Mouse (Mus musculus): ENCODE data around the gene Nudt9.
A peak's percentile ranks its signal among the peaks of the same experiment; 100 is the strongest.

The Nudt9 gene

DNA sequence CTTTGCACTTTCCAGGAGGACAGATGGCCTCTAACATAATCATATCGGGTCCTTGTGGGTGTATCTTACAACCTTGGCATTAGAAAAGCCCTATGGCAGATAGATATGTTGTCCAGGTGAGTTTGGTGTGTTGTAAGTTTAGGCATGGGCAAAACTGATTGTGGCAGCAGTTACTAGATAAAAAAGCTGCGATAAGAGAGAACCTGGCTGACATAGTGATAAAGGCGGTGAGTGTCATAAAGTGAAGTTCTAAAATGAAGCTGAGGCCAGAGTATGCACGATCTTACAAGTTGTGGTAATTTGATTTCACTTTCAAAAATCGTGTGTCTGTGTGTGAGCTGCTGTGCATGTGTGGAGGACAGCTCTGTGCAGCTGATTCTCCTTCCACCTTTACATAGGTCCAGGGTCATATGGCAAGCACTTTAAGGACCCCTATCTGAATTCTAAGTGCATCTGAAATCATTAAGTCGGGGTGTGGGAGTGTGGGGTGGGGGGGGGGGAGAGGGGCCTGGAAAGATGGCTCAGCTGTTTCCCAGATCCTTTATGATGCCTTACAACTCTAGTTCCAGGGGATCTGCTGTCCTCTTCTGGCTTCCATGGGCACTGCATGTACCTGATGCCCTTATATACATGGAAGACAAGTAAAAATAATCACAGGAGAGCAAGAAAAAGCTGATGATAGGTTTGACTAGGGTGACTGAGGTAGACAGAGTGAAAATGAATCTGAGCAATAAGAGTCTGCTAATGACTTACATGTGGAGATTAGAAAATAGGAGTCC, 6.8 kb upstream of the Nudt9 start:
- peak; percentile 78 for DNase-seq

- peak; percentile 87 for DNase-seq
These were observed 3.2 kb upstream of the Nudt9 start for GRCm38 (mm10) chr5:104042906-104043305.

GRCm38 (mm10) chr5:104043704-104044103, 2.4 kb upstream of the Nudt9 start:
- peak; percentile 71 for DNase-seq

DNA sequence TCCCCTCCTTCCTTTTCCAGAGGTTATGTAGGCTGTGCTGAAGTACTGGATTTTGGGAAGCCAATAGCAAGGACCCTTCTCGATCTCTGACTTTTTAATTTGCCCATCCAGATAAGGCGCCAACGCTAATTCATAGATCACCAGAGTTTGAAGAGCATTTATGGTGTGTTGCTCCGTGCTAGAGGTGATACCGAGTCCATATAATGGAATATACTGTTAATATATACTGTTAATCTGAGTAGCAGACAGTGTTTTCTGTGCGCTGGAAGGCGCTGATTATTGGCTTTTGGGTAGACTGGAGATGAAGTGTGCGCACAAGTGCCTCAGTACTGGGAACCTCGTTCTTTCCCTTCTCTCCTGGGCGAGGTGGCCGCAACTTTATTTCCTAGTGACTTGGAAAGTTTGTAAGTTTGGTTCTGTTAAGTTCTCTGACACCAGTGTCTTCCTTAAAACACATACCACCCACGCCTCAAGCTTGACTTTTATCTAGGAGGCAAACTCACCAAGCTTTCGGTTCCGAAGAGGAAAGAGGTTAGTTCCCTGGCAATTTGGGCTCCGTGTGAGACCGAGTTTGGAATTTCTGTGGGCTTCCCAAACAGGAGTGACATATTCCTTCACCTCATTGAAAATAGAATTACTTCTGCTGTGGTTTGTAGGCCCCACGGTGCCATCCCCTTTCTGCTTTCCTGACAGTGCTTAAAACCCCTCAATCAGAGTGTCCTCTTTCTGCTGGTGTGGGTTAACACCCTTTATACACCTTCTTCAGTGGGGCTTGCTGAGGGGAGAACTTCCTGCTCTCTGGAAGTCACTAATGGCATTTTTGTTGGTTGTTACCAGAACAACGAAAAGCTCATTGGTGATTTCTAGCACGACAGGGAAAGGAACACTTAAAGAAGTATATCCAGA, 1.3 kb downstream of the Nudt9 start:
- DNase-seq, result no peak

DNA sequence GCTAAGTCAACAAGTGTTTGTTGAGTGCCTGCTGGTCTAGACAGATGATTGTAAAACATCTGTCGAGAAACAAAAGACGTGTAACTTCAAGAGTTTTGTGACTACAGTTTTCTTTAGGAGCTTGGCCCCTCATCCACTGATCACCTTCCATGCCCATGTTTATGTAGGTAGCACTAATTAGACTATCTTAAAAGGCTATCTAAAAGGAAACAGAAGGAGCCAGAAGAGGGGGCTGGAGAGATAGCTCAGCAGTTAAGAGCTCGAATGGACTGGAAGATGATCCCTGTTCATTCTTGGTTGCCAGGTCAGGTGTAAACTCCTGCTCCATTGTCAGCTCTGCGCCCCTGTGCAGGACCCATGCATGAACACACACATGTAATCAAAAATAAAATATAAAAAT, 2.0 kb downstream of the Nudt9 start:
- DNase-seq, result peak; percentile 87

DNA sequence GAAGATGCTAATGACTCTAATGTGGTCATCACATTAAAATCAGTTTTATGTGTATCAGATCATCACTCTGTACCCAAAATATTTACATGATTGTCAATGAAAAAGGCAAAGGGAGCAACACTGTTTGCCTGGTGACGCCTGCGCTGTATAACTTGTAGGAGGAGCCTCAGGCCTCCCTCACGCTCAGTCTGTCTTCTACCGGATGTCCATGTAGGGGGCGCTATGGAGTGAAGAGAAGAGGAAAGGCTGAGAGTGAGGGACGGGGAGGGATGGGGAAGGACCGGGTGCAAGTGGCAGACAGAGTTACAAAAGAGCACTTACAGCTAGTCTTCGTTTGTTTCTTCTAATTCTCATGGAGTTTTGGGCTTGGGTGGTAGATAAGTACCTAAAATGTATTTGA, 6.8 kb downstream of the Nudt9 start:
- peak; percentile 76 for DNase-seq

DNA sequence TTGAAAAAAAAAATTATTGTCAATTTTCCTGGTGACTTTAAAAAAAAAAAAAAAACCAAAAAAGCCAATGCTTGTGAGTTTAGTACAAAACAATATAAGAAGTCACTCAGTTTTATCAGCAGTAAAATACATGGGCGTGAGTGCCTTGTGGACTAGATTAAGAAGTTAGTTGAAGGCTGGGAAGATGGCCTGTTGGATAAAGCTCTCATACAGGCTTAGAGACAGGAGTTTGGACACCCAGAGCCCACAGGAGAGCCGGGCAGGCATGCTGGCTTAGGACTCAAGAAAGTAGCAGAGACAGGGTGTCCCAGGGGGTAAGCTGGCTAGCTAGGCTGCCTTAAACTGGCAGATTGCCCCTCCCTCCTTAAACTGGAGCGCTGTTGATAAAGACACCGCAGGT, 8.8 kb downstream of the Nudt9 start:
- peak; percentile 76 for DNase-seq

GRCm38 (mm10) chr5:104055816-104056215, 9.7 kb downstream of the Nudt9 start:
- DNase-seq, result peak; percentile 46

GRCm38 (mm10) chr5:104056295-104056694, 10.2 kb downstream of the Nudt9 start:
- DNase-seq, result peak; percentile 71

GRCm38 (mm10) chr5:104058021-104058420, 11.9 kb downstream of the Nudt9 start:
- DNase-seq, result peak; percentile 90

DNA sequence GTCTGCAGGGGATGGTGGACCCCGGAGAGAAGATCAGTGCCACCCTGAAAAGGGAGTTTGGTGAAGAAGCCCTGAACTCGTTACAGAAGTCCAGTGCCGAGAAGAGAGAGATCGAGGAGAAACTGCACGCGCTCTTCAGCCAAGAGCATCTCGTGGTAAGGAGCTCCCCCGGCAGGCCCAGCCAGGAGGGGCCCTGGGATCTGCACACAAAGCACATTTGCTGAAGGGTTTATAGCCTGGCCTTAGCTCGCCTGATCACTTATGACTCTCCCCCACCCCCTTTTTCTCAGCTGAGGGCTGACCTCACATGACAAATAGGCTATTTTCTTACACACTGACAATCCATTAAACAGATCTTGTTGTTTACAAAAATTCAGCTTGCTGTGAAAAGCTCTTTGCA, 13.5 kb downstream of the Nudt9 start:
- peak; percentile 83 for DNase-seq

DNA sequence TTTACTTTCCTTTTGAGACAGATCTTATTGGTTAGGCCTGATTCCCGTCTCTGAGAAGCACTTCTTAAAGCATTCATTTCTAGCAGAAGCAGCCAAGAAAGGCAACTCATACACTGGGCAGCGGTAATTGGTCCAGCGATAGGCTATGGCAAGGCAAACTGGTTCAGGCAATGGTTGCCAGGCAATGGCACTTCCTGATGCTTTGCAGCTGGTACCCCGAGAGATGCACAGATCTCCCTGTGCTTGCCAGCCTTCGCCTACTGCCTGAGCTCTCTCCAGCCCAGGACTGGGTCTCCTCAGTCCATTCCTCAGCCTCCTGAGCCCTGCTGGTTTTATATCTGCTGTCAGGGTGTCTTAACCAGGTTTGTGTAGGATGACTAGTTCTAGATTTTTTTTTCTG, 14.3 kb downstream of the Nudt9 start:
- peak; percentile 77 for DNase-seq

- DNase-seq, result peak; percentile 94
These were observed 16.0 kb downstream of the Nudt9 start for GRCm38 (mm10) chr5:104061936-104062772.

GRCm38 (mm10) chr5:104062773-104063551, 16.9 kb downstream of the Nudt9 start:
- DNase-seq, result peak; percentile 64

DNA sequence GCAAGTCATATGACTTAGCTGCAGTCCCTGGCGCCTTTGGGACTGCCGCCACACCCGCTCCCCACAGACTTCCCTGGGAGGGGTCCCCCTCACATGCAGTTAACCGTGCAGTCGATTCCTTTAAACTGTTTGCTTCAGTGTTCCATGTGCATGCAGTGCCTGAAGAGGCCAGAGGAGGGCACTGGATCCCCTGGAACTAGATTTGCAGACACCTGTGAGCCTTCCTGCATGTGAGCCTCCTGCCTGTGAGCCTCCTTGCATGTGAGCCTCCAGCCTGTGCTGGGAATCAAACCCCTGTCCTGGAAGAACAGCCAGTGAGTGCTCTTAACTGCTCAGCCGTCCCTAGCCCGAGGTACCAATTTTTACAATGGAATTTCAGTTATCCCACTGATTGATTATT, 22.6 kb downstream of the Nudt9 start:
- peak; percentile 85 for DNase-seq

DNA sequence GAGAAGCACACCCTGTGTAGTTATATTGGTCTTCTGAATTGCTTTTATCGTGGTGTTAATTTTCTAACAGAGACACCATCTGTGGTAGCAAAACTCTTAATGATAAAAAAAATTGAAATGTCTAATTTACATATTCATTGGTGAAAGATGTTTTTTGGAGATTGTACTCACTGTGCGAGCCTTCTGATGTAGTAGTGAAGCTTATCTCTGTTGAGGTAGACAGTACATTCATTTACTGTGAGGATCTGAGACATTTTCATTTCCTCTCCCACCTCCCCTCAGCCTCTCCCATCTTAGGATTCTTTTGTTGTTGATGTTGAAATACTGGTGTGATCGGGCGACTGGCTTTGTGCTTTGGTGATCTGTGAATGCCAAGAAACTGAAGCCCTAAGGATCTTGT, 24.9 kb downstream of the Nudt9 start:
- DNase-seq, result no peak

DNA sequence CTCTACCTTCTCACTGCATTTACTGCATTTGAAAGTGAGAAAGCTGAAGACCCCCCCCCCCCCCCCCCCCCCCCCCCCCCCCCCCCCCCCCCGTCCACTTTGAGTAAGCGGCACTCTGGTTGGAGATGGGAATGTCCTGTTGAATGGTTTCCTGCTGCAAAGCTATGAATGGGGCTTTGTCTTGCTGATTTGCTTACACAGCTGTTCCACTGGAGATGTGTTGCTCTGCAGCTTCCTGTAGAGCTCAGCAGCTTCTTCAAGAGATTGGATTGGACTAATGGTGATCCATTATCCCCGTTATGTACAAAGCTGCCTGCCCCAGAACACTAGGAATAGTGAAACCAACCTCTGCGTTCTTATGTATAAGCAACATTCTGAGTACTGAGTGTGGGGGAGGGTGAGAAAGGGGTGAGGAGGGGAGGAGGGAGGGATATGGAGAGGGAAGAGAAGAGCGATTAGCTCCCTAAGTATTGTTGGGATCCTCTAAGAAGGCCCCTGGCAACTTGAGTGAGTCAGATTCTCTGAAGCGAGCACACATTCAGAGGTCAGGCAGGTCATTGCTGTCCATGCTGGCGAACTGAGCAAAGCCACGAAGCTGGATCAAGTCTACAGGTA, 26.3 kb downstream of the Nudt9 start:
- peak; percentile 91 for DNase-seq

DNA sequence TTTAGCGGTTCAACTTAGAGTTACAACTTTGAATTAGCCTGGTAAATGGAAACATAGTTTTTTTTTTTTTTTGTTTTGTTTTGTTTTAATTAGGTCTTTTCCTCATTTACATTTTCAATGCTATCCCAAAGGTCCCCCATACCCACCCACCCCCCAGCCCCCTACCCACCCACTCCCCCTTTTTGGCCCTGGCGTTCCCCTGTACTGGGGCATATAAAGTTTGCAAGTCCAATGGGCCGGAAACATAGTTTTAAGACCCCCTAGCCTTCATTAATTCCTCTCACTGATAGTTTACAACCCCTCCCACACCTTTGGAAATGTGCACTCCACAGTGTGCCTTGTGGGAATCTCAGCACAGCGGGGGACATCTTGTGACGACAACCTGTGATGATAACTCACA, 27.5 kb downstream of the Nudt9 start:
- peak; percentile 72 for DNase-seq

DNA sequence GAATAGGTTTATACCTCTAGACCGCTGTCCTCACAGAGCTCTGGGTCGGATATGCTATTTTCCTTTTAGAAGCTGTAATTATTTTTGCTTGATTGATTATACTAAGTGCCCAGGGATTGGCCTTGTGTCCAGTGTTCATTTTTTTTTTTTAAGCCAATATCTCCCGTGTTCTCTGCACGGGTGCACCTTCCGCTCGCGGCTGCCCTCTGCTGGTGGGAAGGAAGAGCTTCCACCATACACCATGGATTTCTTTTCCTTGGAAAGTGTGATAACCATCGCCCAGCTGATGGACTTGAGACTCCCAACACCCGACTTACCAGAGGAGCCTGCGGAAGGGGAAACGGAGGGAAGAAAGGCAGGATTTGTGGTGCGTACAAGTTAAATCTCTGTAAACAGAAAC, 28.3 kb downstream of the Nudt9 start:
- peak; percentile 92 for DNase-seq

GRCm38 (mm10) chr5:104076361-104076760, 30.3 kb downstream of the Nudt9 start:
- peak; percentile 76 for DNase-seq

DNA sequence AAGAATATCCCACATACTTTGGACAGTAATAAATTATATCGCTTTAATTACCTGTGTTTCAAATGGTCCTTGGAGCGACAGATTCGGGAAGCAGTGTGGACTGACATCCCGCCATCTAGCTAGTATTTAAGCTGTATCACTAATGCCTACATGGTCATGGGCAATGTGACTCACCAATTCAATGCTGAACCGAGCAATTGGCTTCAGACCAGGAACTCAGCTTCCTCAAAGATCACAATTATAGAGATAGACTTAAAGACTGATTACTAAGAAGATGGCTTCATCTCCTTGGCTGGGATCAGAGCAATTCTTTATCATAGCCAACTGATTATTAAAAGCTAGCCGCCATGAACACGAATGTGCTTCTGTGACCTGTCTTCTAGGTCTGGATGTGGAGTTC, 31.4 kb downstream of the Nudt9 start, which contains the start of gene Gm17660:
Gm17660 (minus strand) TSS at position 101 of the 400 bp plus-strand sequence.
- peak; percentile 24 for DNase-seq

DNA sequence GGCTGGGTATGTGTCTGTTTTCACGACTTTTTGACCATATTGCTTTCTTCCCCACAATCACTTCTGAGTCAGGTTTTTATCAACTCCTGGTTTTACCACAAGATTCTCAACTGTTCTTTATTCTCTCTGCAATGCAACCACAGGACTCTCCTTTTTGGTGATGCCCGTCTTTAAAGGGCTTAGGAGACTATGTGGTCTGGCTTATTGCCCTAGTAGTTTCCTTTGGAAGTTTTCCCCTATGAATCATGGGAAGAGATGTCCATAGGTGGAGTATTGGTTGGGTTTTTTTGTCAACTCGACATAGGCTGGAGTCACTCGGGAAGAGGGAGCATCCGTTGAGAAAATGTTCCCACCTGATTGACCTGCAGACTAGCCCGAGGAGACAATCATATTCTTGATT, 34.6 kb downstream of the Nudt9 start:
- DNase-seq, result no peak
